Mouse (Mus musculus) cerebellum, adult 9-11 months (tissue): ENCODE results near the gene Clcn2.

Experiments
- DNase-seq: peaks from one replicate; pipeline ENCODE4 v3.0.0; 2022

Gene Clcn2

GRCm38 (mm10) chr16:20721808-20722207, 4.3 kb upstream of the Clcn2 start:
- DNase-seq: no peak

- DNase-seq: no peak
Measured at GRCm38 (mm10) chr16:20717978-20718670, 578 bp upstream of the Clcn2 start.

GRCm38 (mm10) chr16:20716841-20717180, 735 bp downstream of the Clcn2 start:
- no peak for DNase-seq

GRCm38 (mm10) chr16:20715976-20716840, 1.3 kb downstream of the Clcn2 start:
- peak; percentile 85 for DNase-seq

DNA sequence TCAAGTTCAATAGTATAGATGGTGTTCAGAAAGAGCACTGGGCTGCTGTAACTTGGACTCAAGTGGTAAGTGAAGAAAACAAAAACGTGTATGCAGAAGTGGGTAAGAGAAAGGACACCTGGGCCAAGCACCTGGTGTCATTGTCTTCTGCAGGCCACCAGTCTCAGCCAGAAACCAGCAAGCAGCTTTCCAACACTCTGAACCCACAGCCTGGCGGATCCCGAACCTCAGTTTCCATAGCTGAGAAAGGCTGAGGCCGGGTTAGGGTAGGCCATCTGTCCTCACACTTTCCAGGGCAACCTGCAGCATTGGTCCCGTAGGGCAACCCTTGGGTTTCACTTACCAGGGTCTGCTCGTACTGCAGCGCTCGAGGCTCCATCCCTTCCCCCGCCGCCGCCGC, 2.0 kb downstream of the Clcn2 start:
- DNase-seq: peak; percentile 53

DNA sequence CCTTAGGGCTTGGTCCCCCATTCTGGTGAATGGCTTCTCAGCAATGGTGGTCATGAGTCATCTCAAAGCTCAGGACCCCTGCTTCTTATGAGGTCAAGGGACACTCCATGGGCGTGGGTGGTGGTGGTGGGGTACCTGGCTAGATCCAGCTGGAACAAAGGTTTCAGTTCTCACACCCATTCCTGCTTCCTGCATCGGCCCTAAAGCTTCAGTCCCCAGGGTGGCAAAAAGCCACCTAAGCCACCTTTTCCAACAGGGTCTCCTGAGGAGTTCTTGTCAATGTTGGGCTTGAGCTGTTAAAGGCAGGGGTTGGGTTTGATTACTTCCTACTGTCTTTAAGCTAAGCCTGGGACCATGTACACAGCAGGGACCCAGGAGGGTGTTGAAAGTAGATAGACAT, 2.4 kb downstream of the Clcn2 start:
- peak; percentile 63 for DNase-seq

DNA sequence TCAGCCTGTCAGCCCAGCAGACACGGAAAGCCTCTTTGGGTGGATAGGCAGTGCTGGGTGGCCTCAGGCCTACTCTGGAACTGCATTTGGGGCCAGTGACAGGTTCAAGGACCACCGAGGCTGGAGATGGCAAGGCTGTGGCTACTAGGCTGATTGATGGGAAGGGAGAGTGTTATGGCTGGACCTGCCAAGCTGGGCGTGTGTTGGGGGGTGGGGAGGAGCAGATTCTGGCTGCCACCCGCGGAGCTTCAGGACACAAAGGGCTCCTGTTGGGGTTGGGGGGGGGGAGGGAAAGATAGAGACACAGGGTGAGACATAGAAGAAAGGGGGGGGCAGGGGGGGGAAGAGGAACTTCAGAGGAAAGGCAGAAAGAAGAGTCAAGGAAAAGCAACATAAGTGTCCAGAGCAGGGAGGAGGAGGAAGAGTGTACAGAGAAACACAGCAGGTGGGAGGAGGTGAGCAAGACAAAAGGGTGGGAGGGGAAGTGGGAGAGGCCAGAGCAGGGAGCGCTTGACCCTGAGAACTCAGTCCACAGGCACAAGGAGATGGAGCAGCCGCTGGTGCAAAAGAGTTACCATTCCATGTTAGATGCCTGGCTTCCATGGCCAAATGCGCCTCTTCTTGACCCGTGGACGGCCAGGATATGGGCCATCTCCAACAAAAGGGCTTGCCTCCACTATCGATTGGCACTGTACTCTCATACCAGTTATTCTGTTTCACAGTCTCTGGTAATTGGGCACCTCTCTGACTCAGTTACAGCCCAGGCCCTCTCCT, 3.1 kb downstream of the Clcn2 start:
- DNase-seq: peak; percentile 60

GRCm38 (mm10) chr16:20712889-20713288, 4.7 kb downstream of the Clcn2 start:
- DNase-seq: no peak

GRCm38 (mm10) chr16:20712190-20712589, 5.4 kb downstream of the Clcn2 start:
- DNase-seq: peak; percentile 44

DNA sequence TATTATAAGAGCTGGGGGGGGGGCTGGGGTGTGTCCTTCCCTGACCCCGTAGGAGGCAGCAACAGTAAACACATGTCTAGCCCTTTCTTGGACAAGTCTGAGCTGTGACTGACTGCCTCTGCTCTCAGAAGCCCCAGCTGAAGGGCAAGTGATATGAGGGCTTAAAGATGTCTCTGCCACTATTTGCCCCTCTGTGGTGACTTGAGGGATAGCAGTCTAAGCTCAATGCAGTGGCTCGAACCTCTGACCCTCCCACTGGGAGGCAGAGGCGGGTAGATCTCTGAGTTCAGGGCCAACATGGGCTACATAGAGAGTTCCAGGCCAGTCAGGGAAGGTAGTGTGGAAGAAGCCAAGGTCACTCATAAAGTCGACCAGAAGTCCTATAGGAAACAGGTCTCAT, 6.7 kb downstream of the Clcn2 start:
- DNase-seq: peak; percentile 36

- peak; percentile 37 for DNase-seq
Measured at GRCm38 (mm10) chr16:20710370-20710769, 7.2 kb downstream of the Clcn2 start.

DNA sequence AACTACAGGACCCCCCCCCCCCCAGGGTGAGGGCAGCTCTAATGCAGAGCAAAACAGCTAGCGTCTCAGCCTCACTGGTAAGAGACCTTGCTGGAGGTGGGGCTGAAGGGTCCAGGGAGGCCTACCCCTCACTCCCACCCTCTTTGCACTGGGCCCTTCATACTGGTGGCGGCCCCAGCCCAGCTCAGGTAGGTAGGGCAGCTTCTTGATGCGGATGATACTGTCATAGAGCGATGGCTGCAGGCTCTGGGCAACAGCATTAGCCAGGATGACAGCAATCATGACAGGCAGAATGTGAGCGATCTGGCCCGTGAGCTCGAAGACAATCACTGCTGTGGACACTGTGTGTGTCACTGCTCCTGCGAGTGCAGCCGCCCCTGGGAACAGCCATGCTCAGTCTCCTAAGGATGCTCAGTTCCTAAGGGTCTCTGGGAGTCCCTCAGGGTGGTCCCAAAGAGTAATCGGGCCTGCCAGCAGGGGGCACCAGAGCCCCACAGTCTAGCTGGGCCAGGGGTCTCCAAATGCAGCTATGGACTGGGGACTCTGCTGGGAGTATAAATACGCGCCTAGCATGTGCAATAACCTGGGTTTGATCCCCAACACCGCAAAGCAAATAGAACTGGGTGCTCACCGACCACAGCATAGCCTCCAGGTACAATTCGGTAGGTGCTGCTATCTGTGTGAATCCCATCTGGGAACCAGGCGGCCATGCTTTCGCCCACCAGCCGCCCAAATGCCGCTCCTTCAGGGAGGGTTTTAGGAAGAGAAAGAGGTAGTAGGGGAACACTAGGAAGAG, 8.4 kb downstream of the Clcn2 start:
- peak; percentile 47 for DNase-seq

GRCm38 (mm10) chr16:20708220-20708938, 9.2 kb downstream of the Clcn2 start:
- DNase-seq: peak; percentile 28

DNA sequence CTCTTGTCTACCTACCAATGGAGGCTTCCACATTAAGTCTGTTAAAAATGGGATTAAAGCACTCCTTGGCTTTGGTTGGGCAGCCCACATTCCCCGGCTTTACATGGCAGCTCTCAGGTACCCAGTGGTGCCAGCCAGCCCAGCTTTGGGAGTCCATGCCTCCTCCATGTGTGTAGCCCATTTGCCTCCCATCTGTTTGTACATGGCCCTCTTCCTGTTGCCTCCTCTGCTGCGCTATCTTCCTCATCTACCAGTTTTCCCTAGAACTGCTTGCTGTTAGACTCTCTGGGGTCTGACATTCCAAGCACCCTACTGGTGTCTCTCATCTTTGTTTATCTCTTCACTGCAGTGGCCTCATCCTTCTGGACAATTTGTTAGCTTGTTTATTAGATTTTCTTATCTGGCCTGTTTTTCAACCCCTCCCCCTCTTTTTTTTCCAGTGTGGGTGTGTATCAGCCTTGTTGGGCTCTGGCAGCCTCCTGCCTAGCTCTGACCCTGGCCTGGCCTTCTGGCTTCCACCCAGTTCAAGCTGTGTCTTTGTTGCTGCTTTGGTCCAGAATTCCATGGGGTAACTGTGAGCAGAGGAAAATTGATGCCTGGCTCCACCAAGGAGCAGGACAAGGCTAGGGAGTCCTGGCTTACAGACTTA, 11.0 kb downstream of the Clcn2 start:
- DNase-seq: peak; percentile 53

GRCm38 (mm10) chr16:20705786-20706185, 11.8 kb downstream of the Clcn2 start:
- DNase-seq: peak; percentile 54

- DNase-seq: no peak
Measured at GRCm38 (mm10) chr16:20703699-20704400, 13.7 kb downstream of the Clcn2 start.

GRCm38 (mm10) chr16:20703071-20703470, 14.5 kb downstream of the Clcn2 start:
- DNase-seq: peak; percentile 42

DNA sequence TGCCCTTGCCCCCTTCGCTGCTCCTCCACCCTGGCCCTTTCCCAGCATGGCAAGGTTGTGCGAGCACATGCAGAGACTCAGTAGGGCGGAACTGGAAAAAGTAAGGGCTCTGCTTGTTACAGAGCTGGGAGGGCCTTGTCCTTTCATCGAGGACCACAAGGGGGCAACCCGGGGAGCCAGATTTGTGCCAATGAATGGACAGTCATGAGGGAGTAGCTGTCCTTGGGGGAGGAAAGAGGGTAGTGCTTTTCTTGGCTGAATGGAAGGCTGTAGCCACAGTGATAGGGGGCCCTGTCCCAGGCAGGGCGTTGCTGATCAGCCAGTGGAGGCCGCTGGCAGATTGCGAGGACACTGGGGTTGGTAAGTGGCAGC, 15.0 kb downstream of the Clcn2 start:
- peak; percentile 75 for DNase-seq

GRCm38 (mm10) chr16:20701729-20702521, 15.6 kb downstream of the Clcn2 start:
- peak; percentile 45 for DNase-seq

GRCm38 (mm10) chr16:20701316-20701715, 16.2 kb downstream of the Clcn2 start:
- no peak for DNase-seq
